Mouse (Mus musculus) MEL-GATA-1-ER (cell line): ENCODE data around the gene Spin2f.
A peak's percentile ranks its signal among the peaks of the same experiment; 100 is the strongest.
"Not testable (repeated sequence)": the region's sequence is repeated elsewhere in the genome, so short reads cannot be mapped to it uniquely, and the experiment has no call there.

Source experiments
- DNase-seq: peaks from one replicate; pipeline ENCODE4 v3.0.0-alpha.2; 2012; ENCODE audit warnings: low read depth; ENCODE audit errors: extremely low read depth

Spin2f gene

DNA sequence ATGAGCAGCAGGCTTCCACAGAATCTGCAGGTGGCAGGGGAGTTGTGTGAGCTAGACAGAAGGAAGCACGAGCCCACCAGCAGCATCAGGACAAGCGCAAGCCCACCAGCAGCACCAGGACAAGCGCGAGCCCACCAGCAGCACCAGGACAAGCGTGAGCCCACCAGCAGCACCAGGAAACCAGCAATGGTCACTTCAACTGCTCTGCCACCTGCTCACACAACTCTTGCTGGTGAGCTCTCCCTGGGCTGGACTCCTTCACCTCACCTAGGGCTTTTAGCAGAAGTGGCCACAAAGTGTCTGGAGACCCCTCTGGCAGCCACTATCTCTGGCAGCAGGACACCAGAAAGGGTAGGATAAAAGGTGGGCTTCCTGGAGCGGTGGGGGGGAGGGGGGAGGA, at the start of gene Spin2f:
TSS of gene Spin2f (plus strand) at position 301 of the 400 bp plus-strand sequence.
- DNase-seq = not testable (repeated sequence)

DNA sequence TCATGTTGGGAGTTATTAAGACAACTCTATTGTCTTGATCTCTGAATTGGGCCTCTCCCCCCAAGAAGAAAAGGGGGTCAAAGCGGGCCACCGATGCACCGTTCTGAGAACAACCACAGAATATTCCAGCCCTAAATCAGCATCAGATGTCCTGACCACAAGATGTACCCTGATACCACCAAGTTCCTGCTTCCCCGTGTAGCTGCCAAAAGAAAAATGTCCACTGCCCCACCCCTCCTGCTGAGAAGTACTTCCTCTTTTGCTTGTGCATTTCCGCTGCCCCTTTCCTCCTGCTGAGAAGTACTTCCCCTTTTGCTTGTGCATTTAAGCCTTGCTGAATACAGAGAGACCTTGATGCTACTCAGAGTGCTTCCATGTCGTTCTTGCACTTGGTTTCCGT, 41.6 kb upstream of the Spin2f start:
- peak; percentile 2 for DNase-seq

DNA sequence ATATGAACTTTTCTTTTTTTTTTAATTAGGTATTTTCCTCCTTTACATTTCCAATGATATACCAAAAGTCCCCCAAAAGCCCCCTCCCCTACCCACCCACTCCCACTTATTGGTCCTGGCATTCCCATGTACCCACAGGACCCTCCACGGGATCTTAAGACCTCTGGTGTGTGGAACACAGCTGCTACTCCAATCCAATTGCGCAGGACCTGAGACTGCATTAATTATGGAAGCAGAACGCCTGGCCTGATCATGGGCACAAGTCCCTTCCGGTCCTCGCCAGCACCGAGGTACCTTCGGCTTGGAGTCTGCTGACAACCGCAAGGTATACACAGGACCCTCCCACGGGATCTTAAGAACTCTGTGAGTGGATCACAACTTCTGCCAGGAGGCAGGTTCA, 30.2 kb upstream of the Spin2f start:
- not testable (repeated sequence) for DNase-seq

DNA sequence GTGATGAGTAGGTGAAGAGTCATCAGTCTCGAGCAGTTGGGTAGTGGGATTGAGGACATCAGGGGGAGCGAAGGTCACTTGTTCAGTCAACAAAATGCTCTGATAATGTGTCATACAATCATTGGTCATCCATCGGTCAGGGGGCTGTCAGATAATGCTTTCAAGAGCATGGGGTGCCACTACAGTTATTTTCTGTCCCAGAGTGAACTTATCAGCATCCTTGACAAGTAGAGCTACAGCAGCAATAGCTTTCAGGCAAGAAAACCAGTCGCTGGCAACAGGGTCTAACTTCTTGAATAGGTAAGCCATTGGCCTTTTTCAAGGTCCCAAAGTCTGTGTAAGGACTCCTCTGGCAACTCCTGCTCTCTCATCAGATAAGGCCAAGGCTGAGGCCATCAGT, 18.6 kb upstream of the Spin2f start:
- not testable (repeated sequence) for DNase-seq

DNA sequence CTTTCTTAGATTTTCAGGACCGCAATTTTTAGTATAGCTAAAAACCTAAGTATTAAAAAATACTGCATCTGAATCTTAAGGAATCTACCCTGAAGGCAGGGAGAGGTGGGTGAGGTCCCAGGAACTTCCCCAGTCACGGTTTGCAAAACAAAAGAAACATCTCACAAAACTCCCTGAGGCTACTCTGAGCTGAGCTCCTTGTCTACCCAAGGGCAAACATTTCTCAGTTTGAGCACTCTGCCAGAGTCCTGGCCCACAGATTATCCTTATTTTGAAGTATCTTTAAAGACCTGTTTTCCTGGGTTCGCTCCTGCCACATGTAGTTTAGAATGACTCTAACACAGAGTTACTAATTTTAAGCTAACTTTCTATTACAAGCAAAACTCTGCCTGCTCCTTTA, 11.9 kb upstream of the Spin2f start:
- DNase-seq = not testable (repeated sequence)
